Mouse (Mus musculus): Measurements from ENCODE around the gene Bicd1. TPM values are rescaled to one million over a fixed set of nuclear protein-coding genes. Genes with fewer than 3 reads are reported as not detected.

Gene Bicd1
- 0.42 and 0.76 TPM in 2 replicates for polyA plus RNA-seq (2012; ENCODE audit: low replicate concordance)

GRCm38 (mm10) chr6:149408833-149409332, at the start of gene Bicd1:
Gene Bicd1 (plus strand): TSS chr6:149408886.

Other genes with a start within 250 kb of the Bicd1 start
- 2.6 and 9.4 TPM in 2 replicates for gene Amn1, start 220.2 kb upstream of the Bicd1 start, polyA plus RNA-seq (2012; ENCODE audit: low replicate concordance)
- 22.3 and 23.3 TPM in 2 replicates for gene Resf1, start 99.5 kb upstream of the Bicd1 start, polyA plus RNA-seq (2012; ENCODE audit: low replicate concordance)

Data from hematopoietic multipotent progenitor cell, adult 10-12 weeks (in vitro differentiated cells).